Comparison of ENCODE assay signal across 9 mouse cellular contexts in the genomic region with DNA sequence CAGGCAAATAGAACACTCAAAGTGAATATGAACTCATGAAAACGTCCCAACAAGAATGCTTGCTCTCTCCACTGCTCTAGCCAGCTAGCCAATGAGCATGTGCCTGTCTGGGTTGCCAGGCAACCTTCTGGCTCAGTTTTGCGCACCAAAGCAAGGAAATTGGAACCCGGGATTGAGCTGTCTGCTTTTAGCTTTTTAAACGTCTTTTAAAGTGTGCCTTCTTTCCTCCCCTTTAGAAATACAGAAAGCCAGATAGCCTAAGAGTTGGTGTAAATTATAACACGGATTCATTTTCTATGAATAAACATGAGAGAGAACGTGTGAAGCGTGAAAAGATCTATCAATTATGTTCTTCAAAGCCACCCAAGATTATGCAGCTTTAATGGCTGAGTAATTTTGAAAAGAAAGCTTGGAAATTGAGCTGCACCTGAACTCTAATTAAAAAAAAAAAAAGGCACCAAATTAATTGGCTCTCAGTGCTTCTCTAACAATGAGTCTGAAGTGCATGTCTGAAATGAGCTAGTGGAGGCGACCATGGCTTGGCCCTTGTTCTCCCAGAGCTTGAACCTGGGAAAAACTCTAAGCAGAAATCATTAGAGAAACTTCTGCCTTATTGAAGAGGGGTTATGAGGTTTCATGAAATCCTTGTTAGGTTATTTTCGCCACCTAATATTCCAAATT. TPM values are rescaled to one million over a fixed set of nuclear protein-coding genes. Genes with fewer than 3 reads are reported as not detected.
DNase-seq lines count a peak whose midpoint lies in the region; ATAC-seq lines count a peak whose summit lies in the region.
"Had no signal": no experiment of that assay in that cellular context is flagged by ENCODE, and none has a peak within 500 bp of the region (broad histone marks: within the 10 kb centered on the region; RNA-seq: fewer than 3 reads in every experiment).

No protein-coding gene starts in this region.

- H3K9ac ChIP-seq in kidney, embryonic 16.5 days (replicated peaks; ENCODE audit: low read length), result no peak overlapping the region

- H3K4me3 ChIP-seq in kidney, embryonic 16.5 days (ENCODE audit: low read length), result 0 out of 2 replicates have a peak overlapping the region, but pooled peaks have one; percentile 9
- H3K4me3 ChIP-seq in midbrain, embryonic 10.5 days, result peak overlapping the region; percentile 26

- no peak for DNase-seq in kidney, adult 9 months
- DNase-seq in kidney, postnatal 14 days, result peak; percentile 5
- peak; percentile 56 for DNase-seq in midbrain, embryonic 10.5 days (ENCODE audit: low spot score)
- no peak for DNase-seq in c-Kit-positive CD71-positive TER-119-positive erythroid progenitor cells, embryonic 14.5 days (ENCODE audit: low spot score)
- no peak for DNase-seq in gastrocnemius, postnatal 25 days
- no peak for DNase-seq in gastrocnemius, adult 18-20 months (ENCODE audit: low spot score)

- H3K27ac ChIP-seq in kidney, embryonic 16.5 days (ENCODE audit: low read length), result peak overlapping the region; percentile 62
- H3K27ac ChIP-seq in midbrain, embryonic 10.5 days (replicated peaks), result peak overlapping the region; percentile 59; the same call in 1 of the 2 replicates

- WGBS in kidney, embryonic 16.5 days, result 45% methylated on average over 9 of the region's 9 CpGs
- 31% methylated on average over 9 of the region's 9 CpGs for WGBS in midbrain, embryonic 10.5 days

- peak; percentile 54; the same call in 1 of the 2 replicates for ATAC-seq in kidney, embryonic 16.5 days (ENCODE audit: low FRiP score, low TSS enrichment)
- no peak for ATAC-seq in granulocyte monocyte progenitor cell, adult 5-6 weeks (replicated peaks; ENCODE audit: poor library complexity, severe bottlenecking)

- H3K4me1 ChIP-seq in kidney, embryonic 16.5 days (ENCODE audit: insufficient read depth, low read length), result no peaks in the 10 kb centered on the region
- H3K4me1 ChIP-seq in midbrain, embryonic 10.5 days, result peaks cover 20% of the 10 kb centered on the region

- peak overlapping the region; percentile 43 for H3K4me2 ChIP-seq in kidney, embryonic 16.5 days (replicated peaks; ENCODE audit: low read depth, low read length)

- H3K36me3 ChIP-seq in kidney, embryonic 16.5 days (ENCODE audit: insufficient read depth, low read length), result no peaks in the 10 kb centered on the region
- no peaks in the 10 kb centered on the region for H3K36me3 ChIP-seq in midbrain, embryonic 10.5 days

- no peaks in the 10 kb centered on the region for H3K27me3 ChIP-seq in kidney, embryonic 16.5 days (ENCODE audit: insufficient read depth, low read length)
- H3K27me3 ChIP-seq in midbrain, embryonic 10.5 days (ENCODE audit: low read depth, poor library complexity, severe bottlenecking), result peaks cover 24% of the 10 kb centered on the region

- H3K9me3 ChIP-seq in kidney, embryonic 16.5 days (ENCODE audit: low read length), result no peaks in the 10 kb centered on the region
- no peaks in the 10 kb centered on the region for H3K9me3 ChIP-seq in midbrain, embryonic 10.5 days (replicated peaks)

RNA-seq across cellular contexts. Expression of a gene that starts 6.0 kb away (rescaled TPM):
- polyA plus RNA-seq in kidney, embryonic 16.5 days (2015; fragmentation: Nextera tagmentation; extraction: Ambion mirVana), result 18.2 and 19.8 TPM in 2 replicates
- not detected in 2 replicates for polyA plus RNA-seq in midbrain, embryonic 10.5 days (2016; fragmentation: Nextera tagmentation; extraction: Ambion mirVana)
- not detected for total RNA-seq in gastrocnemius, postnatal 25 days (2021)
- total RNA-seq in gastrocnemius, adult 18-20 months (2021), result not detected
- total RNA-seq in granulocyte monocyte progenitor cell, adult 5-6 weeks (2014; fragmentation: Nextera tagmentation), result not detected in 2 replicates
- total RNA-seq in granulocyte monocyte progenitor cell, adult 5-6 weeks (2017), result not detected in 2 replicates
- polyA plus RNA-seq: heart, postnatal 0 days had no signal

RNA-seq across cellular contexts. Expression of a gene that starts 48.1 kb away (rescaled TPM):
- 32.7 and 36.2 TPM in 2 replicates for polyA plus RNA-seq in kidney, embryonic 16.5 days (2015; fragmentation: Nextera tagmentation; extraction: Ambion mirVana)
- 32.8 and 36.2 TPM in 2 replicates for polyA plus RNA-seq in midbrain, embryonic 10.5 days (2016; fragmentation: Nextera tagmentation; extraction: Ambion mirVana)
- 10 to 100 TPM; 15.1 to 19.2 TPM for total RNA-seq in gastrocnemius, postnatal 25 days (2021)
- total RNA-seq in gastrocnemius, adult 18-20 months (2021), result 10 to 100 TPM; 13.4 to 15.2 TPM
- total RNA-seq in granulocyte monocyte progenitor cell, adult 5-6 weeks (2014; fragmentation: Nextera tagmentation), result 20.1 and 26.8 TPM in 2 replicates
- total RNA-seq in granulocyte monocyte progenitor cell, adult 5-6 weeks (2017), result 24.5 and 29.2 TPM in 2 replicates

Comparison
In these comparisons a context has a peak if more than half of its experiments do, and no peak if none do; other contexts are left out.
1. DNase-seq: peak in kidney, postnatal 14 days (single experiment) and midbrain, embryonic 10.5 days (single experiment); none in kidney, adult 9 months (single experiment), c-Kit-positive CD71-positive TER-119-positive erythroid progenitor cells, embryonic 14.5 days (single experiment), gastrocnemius, postnatal 25 days (single experiment) and gastrocnemius, adult 18-20 months (single experiment).